Mouse (Mus musculus): ENCODE results near the gene Trim8.

- TF ChIP-seq EP300 (IDR thresholded peaks at IDR 0.05; ENCODE audit: low read length): no peak
- no peak for TF ChIP-seq ZC3H11A (IDR thresholded peaks at IDR 0.05; ENCODE audit: low read depth, low read length)
- no peak for TF ChIP-seq CTCF (conservative IDR thresholded peaks at IDR 0.05 in 1 of 2, IDR thresholded peaks at IDR 0.05 in 1 of 2; ENCODE audit: low read depth in 2 of 2, low read length in 2 of 2)
- TF ChIP-seq SIN3A (IDR thresholded peaks at IDR 0.05; ENCODE audit: low read length): no peak
Observed at GRCm38 (mm10) chr19:46508738-46509137, 7.2 kb downstream of the Trim8 start.
